Mouse (Mus musculus): ENCODE data around the gene Mark1. TPM values are rescaled to one million over a fixed set of nuclear protein-coding genes. Genes with fewer than 3 reads are reported as not detected.

The Mark1 gene
- polyA plus RNA-seq, 1 experiment from 2014 or later, result 2.7 TPM

DNA sequence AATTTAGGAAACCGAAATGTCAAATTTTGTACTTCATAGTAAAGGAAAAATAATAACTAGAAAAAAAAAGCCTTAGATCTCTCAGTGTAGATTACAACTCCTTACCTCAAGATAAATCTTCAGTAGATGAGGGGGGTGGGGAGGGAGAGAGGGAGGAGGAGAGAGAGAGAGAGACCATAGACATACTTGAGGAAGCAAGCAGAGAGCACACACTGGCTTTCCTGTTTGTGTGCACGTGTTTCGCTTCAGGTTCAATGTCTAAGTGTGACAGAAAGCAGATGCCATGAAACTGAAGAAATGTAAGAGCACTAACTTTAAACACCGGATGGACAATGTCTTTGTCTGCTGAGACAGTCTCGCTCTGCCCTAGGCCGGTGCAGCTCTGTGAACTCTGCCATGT is 41.0 kb downstream of the Mark1 start:
- ATAC-seq, result 0 out of 2 replicates have a peak, but pooled peaks have one; percentile 47
- Histone ChIP-seq H3K4me3 (replicated peaks) (no peak overlapping the region), H3K9me3 (no peaks in the 10 kb centered on the region; the same call in 1 of the 2 replicates), H3K36me3 (0 out of 2 replicates have a peak, but pooled peaks cover 3% of the 10 kb centered on the region), H3K4me2 (replicated peaks) (peak overlapping the region; percentile 35), H3K27ac (0 out of 2 replicates have a peak overlapping the region, but pooled peaks have one; percentile 1), H3K27me3 (replicated peaks) (no peaks in the 10 kb centered on the region), H3K4me1 (replicated peaks) (no peaks in the 10 kb centered on the region), H3K9ac (no peak overlapping the region)
- WGBS, result 41% methylated on average over 6 of the region's 6 CpGs

GRCm38 (mm10) chr1:184951758-184952157 is 47.6 kb downstream of the Mark1 start:
- H3K27ac ChIP-seq, result 0 out of 2 replicates have a peak overlapping the region, but pooled peaks have one; percentile 27
- peak; percentile 85 for ATAC-seq
- WGBS, result 34% methylated on average over 5 of the region's 5 CpGs

GRCm38 (mm10) chr1:184951057-184951456 is 48.3 kb downstream of the Mark1 start:
- Histone ChIP-seq H3K27me3 (replicated peaks) (no peaks in the 10 kb centered on the region), H3K9me3 (no peaks in the 10 kb centered on the region), H3K36me3 (no peaks in the 10 kb centered on the region), H3K4me2 (replicated peaks) (no peak overlapping the region), H3K27ac (0 out of 2 replicates have a peak overlapping the region, but pooled peaks have one; percentile 27), H3K4me3 (replicated peaks) (no peak overlapping the region), H3K4me1 (replicated peaks) (peaks cover 4% of the 10 kb centered on the region; the same call in 1 of the 2 replicates), H3K9ac (no peak overlapping the region)
- 0 out of 2 replicates have a peak, but pooled peaks have one; percentile 26 for ATAC-seq
- WGBS, result 87% methylated on average over 11 of the region's 11 CpGs

More at GRCm38 (mm10) chr1:184951758-184952157, 47.6 kb downstream of the Mark1 start:
- Histone ChIP-seq H3K36me3 (no peaks in the 10 kb centered on the region), H3K4me2 (replicated peaks) (no peak overlapping the region), H3K9ac (no peak overlapping the region), H3K4me3 (replicated peaks) (no peak overlapping the region), H3K4me1 (replicated peaks) (peaks cover 4% of the 10 kb centered on the region; the same call in 1 of the 2 replicates), H3K27me3 (replicated peaks) (no peaks in the 10 kb centered on the region), H3K9me3 (no peaks in the 10 kb centered on the region)

- no peaks in the 10 kb centered on the region for H3K36me3 ChIP-seq
- WGBS, result 69% methylated on average over 4 of the region's 4 CpGs
- no peak overlapping the region for H3K4me3 ChIP-seq (replicated peaks)
- no peak overlapping the region for H3K27ac ChIP-seq
- H3K27me3 ChIP-seq (replicated peaks), result no peaks in the 10 kb centered on the region
- H3K9me3 ChIP-seq, result no peaks in the 10 kb centered on the region
- H3K4me1 ChIP-seq (replicated peaks), result 0 out of 2 replicates have a peak, but pooled peaks cover 5% of the 10 kb centered on the region
- H3K4me2 ChIP-seq (replicated peaks), result no peak overlapping the region
- H3K9ac ChIP-seq, result no peak overlapping the region
- ATAC-seq, result no peak
Observed at GRCm38 (mm10) chr1:184938106-184938505, 61.3 kb downstream of the Mark1 start.

- H3K4me2 ChIP-seq (replicated peaks), result no peak overlapping the region
- no peak overlapping the region for H3K9ac ChIP-seq
- 0 out of 2 replicates have a peak, but pooled peaks cover 5% of the 10 kb centered on the region for H3K4me1 ChIP-seq (replicated peaks)
- no peak overlapping the region for H3K27ac ChIP-seq
- 0 out of 2 replicates have a peak, but pooled peaks have one; percentile 47 for ATAC-seq
- H3K36me3 ChIP-seq, result no peaks in the 10 kb centered on the region
- H3K9me3 ChIP-seq, result no peaks in the 10 kb centered on the region
- no peaks in the 10 kb centered on the region for H3K27me3 ChIP-seq (replicated peaks)
- no peak overlapping the region for H3K4me3 ChIP-seq (replicated peaks)
- 49% methylated on average over 5 of the region's 5 CpGs for WGBS
Observed at GRCm38 (mm10) chr1:184935980-184936379, 63.4 kb downstream of the Mark1 start.

GRCm38 (mm10) chr1:184935490-184935889 is 63.9 kb downstream of the Mark1 start:
- H3K27ac ChIP-seq, result no peak overlapping the region
- 54% methylated on average over 6 of the region's 6 CpGs for WGBS

DNA sequence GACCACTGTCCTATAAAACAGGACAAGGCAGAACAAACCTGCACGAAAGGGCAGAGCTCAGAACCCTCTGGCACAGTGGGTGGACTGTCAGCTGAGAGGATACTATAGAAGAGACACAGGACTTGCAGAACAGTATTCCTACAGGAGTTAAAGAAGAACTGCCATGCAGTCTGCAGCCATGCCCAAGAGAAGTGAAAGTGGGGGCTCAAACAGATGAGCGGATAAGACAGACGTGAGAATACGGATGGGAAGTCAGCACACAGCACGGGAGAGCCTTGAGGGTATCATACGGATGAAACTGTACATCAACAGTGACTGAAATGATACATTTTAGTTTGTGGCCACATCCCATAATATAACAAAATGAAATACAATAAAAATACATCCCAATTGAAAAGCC is 68.3 kb downstream of the Mark1 start:
- no peak overlapping the region for H3K9ac ChIP-seq
- H3K4me1 ChIP-seq (replicated peaks), result 0 out of 2 replicates have a peak, but pooled peaks cover 5% of the 10 kb centered on the region
- H3K4me2 ChIP-seq (replicated peaks), result no peak overlapping the region
- H3K36me3 ChIP-seq, result no peaks in the 10 kb centered on the region
- H3K27me3 ChIP-seq (replicated peaks), result no peaks in the 10 kb centered on the region
- WGBS, result 83% methylated on average over 6 of the region's 6 CpGs
- H3K27ac ChIP-seq, result no peak overlapping the region
- no peak overlapping the region for H3K4me3 ChIP-seq (replicated peaks)
- no peaks in the 10 kb centered on the region for H3K9me3 ChIP-seq
- no peak for ATAC-seq

More at GRCm38 (mm10) chr1:184935490-184935889, 63.9 kb downstream of the Mark1 start:
- 0 out of 2 replicates have a peak, but pooled peaks have one; percentile 36 for ATAC-seq
- no peak overlapping the region for H3K9ac ChIP-seq
- H3K4me1 ChIP-seq (replicated peaks), result 0 out of 2 replicates have a peak, but pooled peaks cover 5% of the 10 kb centered on the region
- no peaks in the 10 kb centered on the region for H3K36me3 ChIP-seq
- H3K27me3 ChIP-seq (replicated peaks), result no peaks in the 10 kb centered on the region
- H3K4me2 ChIP-seq (replicated peaks), result no peak overlapping the region
- no peaks in the 10 kb centered on the region for H3K9me3 ChIP-seq
- no peak overlapping the region for H3K4me3 ChIP-seq (replicated peaks)

- Histone ChIP-seq H3K27ac (no peak overlapping the region), H3K4me2 (replicated peaks) (no peak overlapping the region), H3K27me3 (replicated peaks) (no peaks in the 10 kb centered on the region), H3K36me3 (no peaks in the 10 kb centered on the region), H3K4me1 (replicated peaks) (no peaks in the 10 kb centered on the region), H3K9ac (no peak overlapping the region), H3K9me3 (no peaks in the 10 kb centered on the region), H3K4me3 (replicated peaks) (no peak overlapping the region)
- WGBS, result 83% methylated on average over 1 of the region's 1 CpGs
- no peak for ATAC-seq
Observed at GRCm38 (mm10) chr1:184928382-184928781, 71.0 kb downstream of the Mark1 start.

- 81% methylated on average over 1 of the region's 1 CpGs for WGBS
- no peak overlapping the region for H3K4me3 ChIP-seq (replicated peaks)
- no peak for ATAC-seq
- no peaks in the 10 kb centered on the region for H3K36me3 ChIP-seq
- H3K9ac ChIP-seq, result no peak overlapping the region
- no peak overlapping the region for H3K4me2 ChIP-seq (replicated peaks)
- H3K27ac ChIP-seq, result no peak overlapping the region
- H3K9me3 ChIP-seq, result no peaks in the 10 kb centered on the region
- no peaks in the 10 kb centered on the region for H3K4me1 ChIP-seq (replicated peaks)
- no peaks in the 10 kb centered on the region for H3K27me3 ChIP-seq (replicated peaks)
Observed at GRCm38 (mm10) chr1:184927911-184928310, 71.5 kb downstream of the Mark1 start.

- Histone ChIP-seq H3K9ac (no peak overlapping the region), H3K36me3 (0 out of 2 replicates have a peak, but pooled peaks cover 3% of the 10 kb centered on the region), H3K4me3 (replicated peaks) (no peak overlapping the region), H3K27ac (no peak overlapping the region), H3K27me3 (replicated peaks) (no peaks in the 10 kb centered on the region), H3K9me3 (no peaks in the 10 kb centered on the region), H3K4me2 (replicated peaks) (no peak overlapping the region), H3K4me1 (replicated peaks) (no peaks in the 10 kb centered on the region)
- no peak for ATAC-seq
- WGBS, result 87% methylated on average over 13 of the region's 13 CpGs
Observed at GRCm38 (mm10) chr1:184922824-184923223, 76.5 kb downstream of the Mark1 start.

GRCm38 (mm10) chr1:184920057-184920456 is 79.3 kb downstream of the Mark1 start:
- no peaks in the 10 kb centered on the region for H3K27me3 ChIP-seq (replicated peaks)
- H3K4me2 ChIP-seq (replicated peaks), result no peak overlapping the region
- no peak overlapping the region for H3K9ac ChIP-seq
- H3K36me3 ChIP-seq, result 0 out of 2 replicates have a peak, but pooled peaks cover 3% of the 10 kb centered on the region
- 76% methylated on average over 5 of the region's 5 CpGs for WGBS
- no peaks in the 10 kb centered on the region for H3K9me3 ChIP-seq
- ATAC-seq, result no peak
- H3K4me1 ChIP-seq (replicated peaks), result no peaks in the 10 kb centered on the region
- no peak overlapping the region for H3K4me3 ChIP-seq (replicated peaks)
- no peak overlapping the region for H3K27ac ChIP-seq

DNA sequence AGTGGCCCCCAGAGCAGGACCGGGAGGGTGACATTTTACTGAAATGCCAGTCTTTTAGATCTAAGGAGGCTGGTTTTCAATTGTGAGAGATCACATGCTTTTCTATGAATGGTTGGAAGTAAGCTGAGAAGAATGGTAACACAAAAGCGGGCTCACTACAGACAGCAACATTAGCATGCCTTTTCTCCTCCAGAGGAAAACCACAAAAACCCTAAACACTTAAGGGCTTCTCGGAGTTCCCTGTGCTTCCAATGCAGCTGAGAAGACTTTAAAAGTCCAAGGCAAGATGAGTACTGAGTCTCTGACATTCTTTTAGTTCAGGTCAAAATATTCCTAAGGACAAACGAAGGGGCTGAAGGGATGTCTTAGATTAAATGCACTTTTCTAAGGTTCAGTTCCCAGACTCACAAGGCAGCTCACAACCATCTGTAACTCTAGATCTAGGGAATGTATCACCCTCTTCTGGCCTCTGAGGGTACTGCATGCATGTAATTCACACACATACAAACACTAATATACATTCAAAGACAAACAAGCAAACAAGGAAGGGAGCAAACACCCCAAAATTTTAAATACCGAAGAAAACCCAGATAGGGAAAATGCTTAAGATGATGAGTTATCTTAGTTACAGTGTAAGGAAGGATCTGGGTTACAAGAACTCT is 81.0 kb downstream of the Mark1 start:
- Histone ChIP-seq H3K4me3 (replicated peaks) (no peak overlapping the region), H3K4me1 (replicated peaks) (no peaks in the 10 kb centered on the region), H3K27ac (no peak overlapping the region), H3K27me3 (replicated peaks) (no peaks in the 10 kb centered on the region), H3K36me3 (0 out of 2 replicates have a peak, but pooled peaks cover 3% of the 10 kb centered on the region), H3K9ac (no peak overlapping the region), H3K4me2 (replicated peaks) (no peak overlapping the region), H3K9me3 (no peaks in the 10 kb centered on the region)
- ATAC-seq, result no peak
- WGBS, result 97% methylated on average over 5 of the region's 5 CpGs
